Mouse (Mus musculus): Measurements from ENCODE around the gene Igfbp7.

Igfbp7 gene

DNA sequence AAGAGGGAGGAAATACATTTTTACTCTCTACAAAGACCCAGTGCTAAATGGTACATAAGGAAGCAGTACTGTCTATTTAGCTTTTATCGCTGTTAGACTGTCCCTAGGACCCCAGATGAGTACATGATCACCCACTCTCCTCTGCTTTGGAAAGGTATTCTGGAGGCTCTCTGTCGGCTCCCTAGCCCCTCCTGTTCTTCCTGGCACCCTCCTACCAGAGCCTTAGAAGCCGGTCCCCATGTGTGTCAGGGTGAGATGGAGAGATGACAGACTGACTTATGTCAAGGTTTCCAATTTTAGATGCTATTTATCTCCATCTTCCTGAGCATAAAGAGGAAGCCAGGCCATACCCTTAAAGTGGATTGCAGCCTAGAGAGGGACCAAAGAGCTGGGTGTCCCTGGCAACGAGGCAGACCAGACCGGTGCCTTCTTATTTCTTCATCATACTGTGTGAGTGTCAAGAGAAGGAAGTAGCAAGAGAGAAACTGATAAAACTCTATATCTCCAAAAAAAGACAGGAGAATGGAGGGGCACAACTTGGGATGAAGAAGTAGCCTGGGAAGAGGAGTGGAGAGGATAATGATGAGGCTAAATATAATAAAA, 2.3 kb downstream of the Igfbp7 start:
- no peak for DNase-seq (ENCODE audit: low read depth)

DNA sequence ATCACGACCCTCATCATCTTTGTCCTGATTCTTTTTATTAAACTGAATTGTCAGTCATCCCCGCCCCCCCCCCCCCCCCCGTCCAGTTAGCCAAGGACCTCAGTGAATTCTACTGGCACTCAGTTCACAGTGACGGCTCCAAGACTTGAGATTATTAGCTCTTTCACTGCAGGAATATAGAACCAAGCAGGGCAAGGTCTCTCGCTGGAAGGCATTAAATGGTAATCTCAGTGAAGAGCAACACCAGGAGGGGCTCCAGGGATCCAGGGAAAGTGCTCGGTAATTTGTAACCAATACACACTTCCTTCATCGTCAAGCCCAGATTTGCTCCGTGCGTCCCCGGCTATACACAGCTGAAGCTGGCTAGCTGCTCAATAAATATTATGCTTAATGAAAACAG, 2.9 kb downstream of the Igfbp7 start:
- no peak for DNase-seq (ENCODE audit: low read depth)

DNA sequence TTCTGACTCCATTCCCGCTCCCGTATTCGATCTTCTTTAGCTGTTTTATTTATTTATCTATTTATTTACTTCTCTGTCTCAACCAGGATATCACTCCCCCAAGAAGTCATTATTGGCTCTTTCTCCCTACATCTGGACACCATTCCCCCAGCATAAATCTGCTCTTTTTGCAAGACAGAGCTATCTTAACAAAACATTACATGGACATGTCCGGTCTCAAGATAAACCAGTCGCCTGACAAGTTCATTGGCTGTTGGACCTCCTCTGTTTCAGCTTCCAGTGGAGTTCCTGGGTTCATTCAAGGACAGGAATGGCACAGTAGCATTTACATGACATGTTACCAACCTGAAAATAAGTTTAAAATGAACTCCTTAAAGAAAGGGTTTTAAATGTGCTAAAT, 4.9 kb downstream of the Igfbp7 start:
- DNase-seq (ENCODE audit: low read depth), result no peak

GRCm38 (mm10) chr5:77402137-77402536, 5.7 kb downstream of the Igfbp7 start:
- no peak for DNase-seq (ENCODE audit: low read depth)

GRCm38 (mm10) chr5:77400823-77401222, 7.0 kb downstream of the Igfbp7 start:
- DNase-seq (ENCODE audit: low read depth), result no peak

DNA sequence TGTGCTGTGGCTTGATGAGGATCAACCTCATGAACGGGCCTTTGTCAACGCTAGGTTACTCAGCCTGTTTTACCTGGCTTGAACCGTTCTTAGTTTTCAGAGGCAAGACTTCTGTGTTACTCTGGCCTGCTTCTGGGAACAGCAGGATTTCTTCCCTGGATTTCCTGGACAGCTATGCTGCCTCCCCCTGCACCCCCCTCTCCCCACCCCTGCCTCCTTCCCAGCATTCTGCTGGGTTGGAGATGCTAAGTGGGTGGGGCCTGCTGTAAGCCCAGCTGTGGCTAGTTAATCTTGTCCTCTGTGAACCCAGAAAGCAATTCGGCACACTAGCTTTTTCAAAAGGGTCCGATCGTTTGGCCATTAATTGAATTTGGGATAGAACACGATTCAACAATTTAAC, 7.7 kb downstream of the Igfbp7 start:
- DNase-seq (ENCODE audit: low read depth), result no peak

DNA sequence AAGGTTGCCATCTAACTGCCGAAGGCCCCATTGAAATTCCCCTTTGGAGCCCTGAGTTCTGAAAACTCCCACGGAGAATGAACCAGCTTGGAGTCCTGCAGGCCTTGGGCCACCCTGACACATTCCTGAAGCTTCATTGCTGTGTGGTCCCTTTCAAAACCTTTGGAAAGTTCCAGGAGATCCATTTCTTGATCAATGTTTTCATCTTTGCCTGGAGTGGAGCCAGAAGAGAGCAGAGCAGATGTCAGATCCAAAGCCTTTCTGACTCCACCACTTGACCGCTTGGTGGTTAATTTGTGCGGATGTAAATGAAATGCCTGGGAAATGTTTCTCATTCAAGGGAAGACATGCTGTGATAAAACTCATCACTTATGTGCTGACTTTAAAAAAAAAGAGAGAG, 8.8 kb downstream of the Igfbp7 start:
- DNase-seq (ENCODE audit: low read depth), result no peak

- no peak for DNase-seq (ENCODE audit: low read depth)
These were observed 9.4 kb downstream of the Igfbp7 start for GRCm38 (mm10) chr5:77398285-77399057.

GRCm38 (mm10) chr5:77393990-77394618, 13.7 kb downstream of the Igfbp7 start:
- no peak for DNase-seq (ENCODE audit: low read depth)

- DNase-seq (ENCODE audit: low read depth), result no peak
These were observed 14.7 kb downstream of the Igfbp7 start for GRCm38 (mm10) chr5:77393094-77393619.

DNA sequence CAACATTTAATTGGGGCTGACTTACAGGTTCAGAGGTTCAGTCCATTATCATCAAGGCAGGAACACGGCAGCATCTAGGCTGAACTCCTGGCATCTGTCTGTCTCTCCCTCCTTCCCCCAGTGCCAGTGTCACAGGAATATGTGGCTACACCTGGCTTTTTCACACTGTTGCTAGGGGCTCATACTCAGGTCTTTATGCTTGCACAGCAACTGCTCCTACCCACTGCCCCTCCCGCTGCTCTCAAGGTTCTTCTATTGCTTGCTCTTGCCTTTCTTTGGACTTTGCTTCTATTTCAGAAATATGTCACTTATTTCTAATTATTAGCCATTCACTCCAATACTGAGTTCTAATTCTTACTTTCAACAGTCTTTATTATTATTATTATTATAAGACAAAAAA, 17.6 kb downstream of the Igfbp7 start:
- no peak for DNase-seq (ENCODE audit: low read depth)

GRCm38 (mm10) chr5:77388359-77388758, 19.5 kb downstream of the Igfbp7 start:
- peak; percentile 45 for DNase-seq (ENCODE audit: low read depth)

- no peak for DNase-seq (ENCODE audit: low read depth)
These were observed 20.5 kb downstream of the Igfbp7 start for GRCm38 (mm10) chr5:77387414-77387704.

GRCm38 (mm10) chr5:77386596-77387413, 21.0 kb downstream of the Igfbp7 start:
- DNase-seq (ENCODE audit: low read depth), result no peak

GRCm38 (mm10) chr5:77385900-77386595, 21.8 kb downstream of the Igfbp7 start:
- DNase-seq (ENCODE audit: low read depth), result peak; percentile 95

GRCm38 (mm10) chr5:77385221-77385620, 22.6 kb downstream of the Igfbp7 start:
- no peak for DNase-seq (ENCODE audit: low read depth)

DNA sequence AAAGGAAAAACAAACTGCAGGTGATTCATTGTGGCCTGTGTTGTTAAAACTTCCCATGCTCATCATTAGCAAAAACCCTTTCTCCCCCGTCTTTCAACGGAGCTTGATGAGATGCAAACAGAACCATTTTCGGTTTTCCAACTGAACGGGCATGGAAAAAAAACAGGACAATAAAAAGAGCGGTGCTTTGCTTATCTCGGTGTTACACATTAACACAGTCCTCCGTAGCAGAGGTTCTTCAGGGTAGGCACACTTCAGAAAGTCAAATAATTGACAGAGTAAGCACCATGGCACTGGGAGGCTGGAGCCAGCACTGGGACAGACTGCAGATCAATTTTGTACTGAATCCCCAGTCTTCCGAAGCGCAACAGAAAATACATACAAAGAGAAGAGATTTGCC, 23.1 kb downstream of the Igfbp7 start:
- DNase-seq (ENCODE audit: low read depth), result no peak

DNA sequence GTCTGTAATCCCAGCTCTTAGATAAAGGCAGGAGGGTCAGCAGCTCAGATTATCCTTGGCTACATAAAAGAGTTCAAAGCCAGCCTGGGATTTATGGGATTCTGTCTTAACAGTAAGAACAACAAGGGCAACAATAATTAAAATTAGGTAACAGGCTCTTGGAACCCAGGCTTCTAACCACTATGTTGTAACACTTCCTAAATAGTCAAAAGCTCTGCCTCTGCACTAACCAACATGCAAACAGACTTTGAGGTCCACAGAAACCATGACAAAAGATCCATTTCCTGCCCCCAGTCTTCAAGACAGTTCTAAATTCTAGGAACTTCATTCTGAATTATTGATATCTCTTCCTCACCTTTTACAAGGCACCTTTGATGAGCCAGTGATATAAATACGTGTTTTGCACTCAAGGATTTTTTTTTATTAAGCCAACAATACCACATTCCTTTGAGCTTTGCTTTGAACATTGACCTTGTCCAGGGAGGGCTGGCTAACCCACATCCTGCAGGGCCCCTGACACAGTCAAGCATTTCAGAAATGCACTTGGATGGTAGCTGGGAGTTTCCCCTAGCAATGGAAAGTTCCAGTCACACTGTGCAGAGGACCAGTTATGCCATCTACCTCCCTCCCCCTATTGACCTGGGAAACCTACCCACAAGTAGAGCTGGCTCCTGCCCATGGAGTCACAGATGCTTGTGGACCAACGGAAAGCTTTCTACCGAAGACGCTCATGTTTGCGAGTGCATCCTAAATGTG, 23.9 kb downstream of the Igfbp7 start:
- peak; percentile 94 for DNase-seq (ENCODE audit: low read depth)

DNA sequence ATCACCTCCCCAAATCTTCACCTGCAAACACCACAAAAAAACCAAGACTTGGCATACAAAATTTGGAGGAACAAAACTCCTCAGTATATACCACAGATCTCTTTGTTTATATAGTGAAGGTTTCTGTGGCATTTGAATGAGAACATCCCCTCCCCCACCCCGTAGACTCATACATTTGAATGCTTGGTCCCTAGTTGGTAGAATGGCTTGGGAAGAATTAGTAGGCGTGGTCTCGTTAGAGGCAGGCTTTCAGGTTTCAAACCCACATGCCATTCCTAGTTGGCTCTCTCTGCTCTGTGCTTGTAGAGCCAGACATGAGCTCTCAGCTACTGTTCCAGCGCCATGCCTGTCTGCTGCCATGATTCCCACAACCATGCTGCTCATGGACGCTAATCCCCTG, 26.2 kb downstream of the Igfbp7 start:
- no peak for DNase-seq (ENCODE audit: low read depth)

- no peak for DNase-seq (ENCODE audit: low read depth)
These were observed 26.6 kb downstream of the Igfbp7 start for GRCm38 (mm10) chr5:77381283-77381682.

GRCm38 (mm10) chr5:77380321-77380901, 27.4 kb downstream of the Igfbp7 start:
- no peak for DNase-seq (ENCODE audit: low read depth)
